Mouse (Mus musculus): ENCODE data around the gene Ipo5.

Ipo5 gene

GRCm38 (mm10) chr14:120910733-120911324, at the start of gene Ipo5:
Gene Ipo5 (plus strand): TSS chr14:120911224.
- peak; percentile 87 to 91 for DNase-seq (ENCODE audit: low spot score in 2 of 2)

GRCm38 (mm10) chr14:120863205-120863604, 47.8 kb upstream of the Ipo5 start:
- DNase-seq (ENCODE audit: low spot score in 2 of 2), result no peak

GRCm38 (mm10) chr14:120864896-120865295, 46.1 kb upstream of the Ipo5 start:
- DNase-seq (ENCODE audit: low spot score in 2 of 2), result no peak

- no peak for DNase-seq (ENCODE audit: low spot score in 2 of 2)
Measured at GRCm38 (mm10) chr14:120866573-120866972, 44.5 kb upstream of the Ipo5 start.

GRCm38 (mm10) chr14:120867121-120867520, 43.9 kb upstream of the Ipo5 start:
- DNase-seq (ENCODE audit: low spot score in 2 of 2), result no peak

- DNase-seq (ENCODE audit: low spot score in 2 of 2), result no peak
Measured at GRCm38 (mm10) chr14:120868494-120868893, 42.5 kb upstream of the Ipo5 start.

GRCm38 (mm10) chr14:120870736-120871135, 40.3 kb upstream of the Ipo5 start:
- no peak for DNase-seq (ENCODE audit: low spot score in 2 of 2)

- no peak for DNase-seq (ENCODE audit: low spot score in 2 of 2)
Measured at GRCm38 (mm10) chr14:120874397-120874796, 36.6 kb upstream of the Ipo5 start.

GRCm38 (mm10) chr14:120875144-120875543, 35.9 kb upstream of the Ipo5 start:
- no peak for DNase-seq (ENCODE audit: low spot score in 2 of 2)

GRCm38 (mm10) chr14:120875811-120876388, 35.1 kb upstream of the Ipo5 start:
- no peak for DNase-seq (ENCODE audit: low spot score in 2 of 2)

GRCm38 (mm10) chr14:120877147-120877546, 33.9 kb upstream of the Ipo5 start:
- no peak for DNase-seq (ENCODE audit: low spot score in 2 of 2)

- no peak for DNase-seq (ENCODE audit: low spot score in 2 of 2)
Measured at GRCm38 (mm10) chr14:120879026-120879425, 32.0 kb upstream of the Ipo5 start.

GRCm38 (mm10) chr14:120880601-120881000, 30.4 kb upstream of the Ipo5 start:
- no peak for DNase-seq (ENCODE audit: low spot score in 2 of 2)

- no peak for DNase-seq (ENCODE audit: low spot score in 2 of 2)
Measured at GRCm38 (mm10) chr14:120881054-120881453, 30.0 kb upstream of the Ipo5 start.

- DNase-seq (ENCODE audit: low spot score in 2 of 2), result no peak
Measured at GRCm38 (mm10) chr14:120888681-120889080, 22.3 kb upstream of the Ipo5 start.

GRCm38 (mm10) chr14:120892369-120892768, 18.7 kb upstream of the Ipo5 start:
- DNase-seq (ENCODE audit: low spot score in 2 of 2), result no peak

GRCm38 (mm10) chr14:120896613-120897012, 14.4 kb upstream of the Ipo5 start:
- no peak for DNase-seq (ENCODE audit: low spot score in 2 of 2)

GRCm38 (mm10) chr14:120898876-120899275, 12.1 kb upstream of the Ipo5 start:
- no peak for DNase-seq (ENCODE audit: low spot score in 2 of 2)

- no peak for DNase-seq (ENCODE audit: low spot score in 2 of 2)
Measured at GRCm38 (mm10) chr14:120909396-120909795, 1.6 kb upstream of the Ipo5 start.

- peak in 1 of 2 experiments; percentile 28 for DNase-seq (ENCODE audit: low spot score in 2 of 2)
Measured at GRCm38 (mm10) chr14:120910320-120910719, 704 bp upstream of the Ipo5 start.

- peak in 1 of 2 experiments; percentile 22 for DNase-seq (ENCODE audit: low spot score in 2 of 2)
Measured at GRCm38 (mm10) chr14:120911388-120911901, 421 bp downstream of the Ipo5 start.

GRCm38 (mm10) chr14:120912090-120912710, 1.2 kb downstream of the Ipo5 start:
- no peak for DNase-seq (ENCODE audit: low spot score in 2 of 2)

- no peak for DNase-seq (ENCODE audit: low spot score in 2 of 2)
Measured at GRCm38 (mm10) chr14:120912916-120913315, 1.9 kb downstream of the Ipo5 start.

Data from frontal cortex, postnatal 14 days (tissue).